Mouse (Mus musculus): ENCODE data around the gene Plek2. TPM values are rescaled to one million over a fixed set of nuclear protein-coding genes. Genes with fewer than 3 reads are reported as not detected.
"Not testable (repeated sequence)": the region's sequence is repeated elsewhere in the genome, so short reads cannot be mapped to it uniquely, and the experiment has no call there.

The Plek2 gene
- polyA plus RNA-seq, 1 experiment = 0.54 TPM

- no peaks in the 10 kb centered on the region for H3K4me1 ChIP-seq (ENCODE audit: control insufficient read depth, insufficient read depth, insufficient read length)
- H3K27me3 ChIP-seq (ENCODE audit: control insufficient read depth, insufficient read depth, low read length) = no peaks in the 10 kb centered on the region
- no peaks in the 10 kb centered on the region for H3K36me3 ChIP-seq (ENCODE audit: control insufficient read depth, insufficient read depth, low read length)
- 79% methylated on average over 5 of the region's 5 CpGs for WGBS
- no peak overlapping the region for H3K4me3 ChIP-seq (ENCODE audit: extremely low read depth, insufficient read depth, insufficient read length)
- no peak for DNase-seq (ENCODE audit: low read depth in 1 of 2, low spot score in 2 of 2)
- TF ChIP-seq POLR2A (IDR thresholded peaks at IDR 0.05; ENCODE audit: low read depth, low read length) (no peak), CTCF (IDR thresholded peaks at IDR 0.05; ENCODE audit: extremely low read depth, insufficient read depth, insufficient read length, insufficient replicate concordance) (no peak)
- no peak overlapping the region for H3K27ac ChIP-seq (ENCODE audit: insufficient read depth, low read length)
Measured at GRCm38 (mm10) chr12:78940081-78940480, 33.3 kb upstream of the Plek2 start.

- TF ChIP-seq CTCF (IDR thresholded peaks at IDR 0.05; ENCODE audit: extremely low read depth, insufficient read depth, insufficient read length, insufficient replicate concordance) (no peak), POLR2A (IDR thresholded peaks at IDR 0.05; ENCODE audit: low read depth, low read length) (no peak)
- Histone ChIP-seq H3K4me1 (ENCODE audit: control insufficient read depth, insufficient read depth, insufficient read length) (no peaks in the 10 kb centered on the region), H3K36me3 (ENCODE audit: control insufficient read depth, insufficient read depth, low read length) (no peaks in the 10 kb centered on the region), H3K27me3 (ENCODE audit: control insufficient read depth, insufficient read depth, low read length) (no peaks in the 10 kb centered on the region), H3K27ac (ENCODE audit: insufficient read depth, low read length) (no peak overlapping the region), H3K4me3 (ENCODE audit: extremely low read depth, insufficient read depth, insufficient read length) (no peak overlapping the region)
- WGBS = 85% methylated on average over 7 of the region's 7 CpGs
- DNase-seq (ENCODE audit: low read depth in 1 of 2, low spot score in 2 of 2) = no peak
Measured at GRCm38 (mm10) chr12:78939393-78940037, 32.8 kb upstream of the Plek2 start.

- Histone ChIP-seq H3K4me3 (ENCODE audit: extremely low read depth, insufficient read depth, insufficient read length) (no peak overlapping the region), H3K27ac (ENCODE audit: insufficient read depth, low read length) (no peak overlapping the region), H3K36me3 (ENCODE audit: control insufficient read depth, insufficient read depth, low read length) (no peaks in the 10 kb centered on the region), H3K4me1 (ENCODE audit: control insufficient read depth, insufficient read depth, insufficient read length) (no peaks in the 10 kb centered on the region), H3K27me3 (ENCODE audit: control insufficient read depth, insufficient read depth, low read length) (no peaks in the 10 kb centered on the region)
- no peak for TF ChIP-seq POLR2A (IDR thresholded peaks at IDR 0.05; ENCODE audit: low read depth, low read length)
- WGBS = 83% methylated on average over 4 of the region's 4 CpGs
- no peak for DNase-seq (ENCODE audit: low read depth in 1 of 2, low spot score in 2 of 2)
Measured at GRCm38 (mm10) chr12:78936494-78936893, 29.7 kb upstream of the Plek2 start.

- Histone ChIP-seq H3K36me3 (ENCODE audit: control insufficient read depth, insufficient read depth, low read length) (no peaks in the 10 kb centered on the region), H3K27ac (ENCODE audit: insufficient read depth, low read length) (no peak overlapping the region), H3K4me3 (ENCODE audit: extremely low read depth, insufficient read depth, insufficient read length) (no peak overlapping the region), H3K27me3 (ENCODE audit: control insufficient read depth, insufficient read depth, low read length) (no peaks in the 10 kb centered on the region), H3K4me1 (ENCODE audit: control insufficient read depth, insufficient read depth, insufficient read length) (no peaks in the 10 kb centered on the region)
- TF ChIP-seq CTCF (IDR thresholded peaks at IDR 0.05; ENCODE audit: extremely low read depth, insufficient read depth, insufficient read length, insufficient replicate concordance) (no peak), POLR2A (IDR thresholded peaks at IDR 0.05; ENCODE audit: low read depth, low read length) (no peak)
- DNase-seq (ENCODE audit: low read depth in 1 of 2, low spot score in 2 of 2) = no peak
- WGBS = 53% methylated on average over 1 of the region's 1 CpGs
Measured at GRCm38 (mm10) chr12:78929900-78930299, 23.1 kb upstream of the Plek2 start.

- DNase-seq (ENCODE audit: low read depth in 1 of 2, low spot score in 2 of 2) = no peak
- WGBS = 75% methylated on average over 5 of the region's 5 CpGs
- H3K27ac ChIP-seq (ENCODE audit: insufficient read depth, low read length) = no peak overlapping the region
- no peak overlapping the region for H3K4me3 ChIP-seq (ENCODE audit: extremely low read depth, insufficient read depth, insufficient read length)
- no peaks in the 10 kb centered on the region for H3K4me1 ChIP-seq (ENCODE audit: control insufficient read depth, insufficient read depth, insufficient read length)
- TF ChIP-seq CTCF (IDR thresholded peaks at IDR 0.05; ENCODE audit: extremely low read depth, insufficient read depth, insufficient read length, insufficient replicate concordance) (no peak), POLR2A (IDR thresholded peaks at IDR 0.05; ENCODE audit: low read depth, low read length) (no peak)
- H3K27me3 ChIP-seq (ENCODE audit: control insufficient read depth, insufficient read depth, low read length) = no peaks in the 10 kb centered on the region
- H3K36me3 ChIP-seq (ENCODE audit: control insufficient read depth, insufficient read depth, low read length) = no peaks in the 10 kb centered on the region
Measured at GRCm38 (mm10) chr12:78927287-78927686, 20.5 kb upstream of the Plek2 start.

GRCm38 (mm10) chr12:78923539-78924189 lies 16.9 kb upstream of the Plek2 start:
- Histone ChIP-seq H3K4me3 (ENCODE audit: extremely low read depth, insufficient read depth, insufficient read length) (no peak overlapping the region), H3K4me1 (ENCODE audit: control insufficient read depth, insufficient read depth, insufficient read length) (peaks cover 2% of the 10 kb centered on the region; the same call in 1 of the 2 replicates), H3K27ac (ENCODE audit: insufficient read depth, low read length) (no peak overlapping the region), H3K36me3 (ENCODE audit: control insufficient read depth, insufficient read depth, low read length) (no peaks in the 10 kb centered on the region), H3K27me3 (ENCODE audit: control insufficient read depth, insufficient read depth, low read length) (no peaks in the 10 kb centered on the region)
- peak in 1 of 2 experiments; percentile 29 for DNase-seq (ENCODE audit: low read depth in 1 of 2, low spot score in 2 of 2)
- no peak; the same call in 1 of the 2 replicates for TF ChIP-seq POLR2A (IDR thresholded peaks at IDR 0.05; ENCODE audit: low read depth, low read length)
- no peak for TF ChIP-seq CTCF (IDR thresholded peaks at IDR 0.05; ENCODE audit: extremely low read depth, insufficient read depth, insufficient read length, insufficient replicate concordance)
- 28% methylated on average over 7 of the region's 7 CpGs for WGBS

GRCm38 (mm10) chr12:78922977-78923376 lies 16.2 kb upstream of the Plek2 start:
- H3K27ac ChIP-seq (ENCODE audit: insufficient read depth, low read length) = not testable (repeated sequence)

More at GRCm38 (mm10) chr12:78922977-78923376, 16.2 kb upstream of the Plek2 start:
- H3K27me3 ChIP-seq (ENCODE audit: control insufficient read depth, insufficient read depth, low read length); H3K4me1 ChIP-seq (ENCODE audit: control insufficient read depth, insufficient read depth, insufficient read length); DNase-seq (ENCODE audit: low read depth in 1 of 2, low spot score in 2 of 2); H3K36me3 ChIP-seq (ENCODE audit: control insufficient read depth, insufficient read depth, low read length); H3K4me3 ChIP-seq (ENCODE audit: extremely low read depth, insufficient read depth, insufficient read length): not testable (repeated sequence)
